Comparison of ENCODE assay signal across 1 mouse cellular context in the genomic region with DNA sequence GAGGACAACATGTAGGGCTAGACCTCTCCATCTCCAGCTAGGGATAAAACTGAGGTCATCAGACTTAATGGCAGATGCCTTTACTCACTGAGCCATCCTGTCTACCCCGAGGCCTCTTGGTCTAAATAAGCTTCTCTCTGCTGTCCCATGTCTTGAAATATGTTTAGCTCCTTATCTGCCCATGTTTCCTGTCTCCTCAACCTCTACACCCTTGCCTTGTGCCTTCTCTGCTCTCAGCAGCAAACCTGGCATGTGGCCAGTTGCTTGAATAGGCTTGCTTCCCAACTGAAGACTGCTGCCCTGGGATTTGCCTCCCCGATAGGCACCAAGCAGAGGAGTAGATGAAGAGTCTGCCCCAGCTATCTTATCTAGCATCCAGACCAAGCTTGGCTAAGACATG.
TF ChIP-seq lines count a peak whose summit lies in the region.

No protein-coding gene starts in this region.

TF ChIP-seq in MEL, 35 proteins besides CTCF, POLR2A, EP300 and RAD21 (continued from another document):
- TF ChIP-seq E2F4 (IDR thresholded peaks at IDR 0.05; ENCODE audit: borderline replicate concordance, low read depth, low read length) (no peak), MAZ (IDR thresholded peaks at IDR 0.05; ENCODE audit: low read depth, low read length) (no peak), MYC (IDR thresholded peaks at IDR 0.05; ENCODE audit: low read depth, low read length) (no peak), BHLHE40 (IDR thresholded peaks at IDR 0.05; ENCODE audit: borderline replicate concordance, low read depth, low read length) (no peak), MYB (IDR thresholded peaks at IDR 0.05; ENCODE audit: low read depth, low read length) (no peak), USF2 (IDR thresholded peaks at IDR 0.05; ENCODE audit: borderline replicate concordance in 1 of 2, insufficient read depth in 1 of 2, low read depth in 1 of 2, low read length in 2 of 2) (no peak), NRF1 (IDR thresholded peaks at IDR 0.05; ENCODE audit: insufficient read depth, low read depth, low read length, poor library complexity, severe bottlenecking) (no peak), TBP (IDR thresholded peaks at IDR 0.05; ENCODE audit: low read depth, low read length) (no peak), POLR2AphosphoS2 (IDR thresholded peaks at IDR 0.05; ENCODE audit: low read length) (no peak), TCF12 (IDR thresholded peaks at IDR 0.05; ENCODE audit: low read depth, low read length) (no peak), NELFE (IDR thresholded peaks at IDR 0.05; ENCODE audit: low read depth, low read length) (no peak)
